Mouse (Mus musculus): Measurements from ENCODE around the gene Gdpd1.
"Not testable (repeated sequence)": the region's sequence is repeated elsewhere in the genome, so short reads cannot be mapped to it uniquely, and the experiment has no call there.

Gene Gdpd1

DNA sequence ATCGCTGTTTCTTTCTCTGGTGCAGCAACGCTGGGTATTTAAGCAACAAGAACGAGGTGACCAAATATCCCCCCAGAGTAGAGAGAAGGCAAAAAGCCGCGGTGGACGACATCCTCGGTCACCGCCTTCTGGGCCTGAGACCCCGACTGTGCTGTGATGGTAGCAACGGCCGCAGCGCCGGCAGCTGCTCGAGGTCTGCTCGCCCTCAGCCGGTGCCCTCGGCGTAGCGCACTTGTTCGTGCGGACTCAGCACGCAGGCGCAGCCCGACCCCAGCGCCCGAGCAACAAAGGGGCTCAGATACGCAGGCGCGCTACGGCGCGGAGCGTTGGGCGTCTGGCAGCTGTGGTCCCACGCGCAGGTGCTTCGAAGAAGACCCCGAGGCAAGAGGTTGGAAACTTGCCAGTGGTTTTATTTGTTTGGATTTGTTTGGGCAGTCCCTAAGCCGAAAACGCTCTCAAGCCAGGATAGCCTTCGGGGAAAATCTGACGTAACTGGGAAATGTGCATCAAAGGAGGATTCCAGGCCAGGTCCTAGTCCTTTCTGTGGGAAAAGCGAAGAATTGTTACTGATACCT lies at the start of gene Gdpd1:
Gdpd1 (minus strand) TSS at position 197 of the 575 bp plus-strand sequence.
- peak; percentile 84 for DNase-seq (ENCODE audit: low spot score)

DNA sequence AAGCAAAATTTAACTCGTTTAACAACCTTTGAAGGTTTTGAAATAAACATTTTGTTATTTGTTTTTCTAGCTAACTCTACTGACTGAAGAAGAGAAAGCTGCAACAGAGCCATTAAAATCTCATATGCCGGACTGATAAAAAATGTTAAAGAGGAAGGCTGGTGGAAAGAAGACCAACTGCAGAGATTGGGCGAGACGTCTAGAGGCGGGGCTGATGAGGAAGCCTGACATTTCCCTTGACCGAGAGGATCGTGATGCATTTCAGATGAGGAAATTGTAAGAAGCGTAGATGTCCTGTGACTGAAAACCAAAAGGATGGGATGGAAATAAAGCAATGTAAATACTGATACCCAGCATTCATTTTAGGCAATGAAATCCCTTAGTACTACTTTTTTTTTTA lies 48.0 kb upstream of the Gdpd1 start:
- no peak for DNase-seq (ENCODE audit: low spot score)

DNA sequence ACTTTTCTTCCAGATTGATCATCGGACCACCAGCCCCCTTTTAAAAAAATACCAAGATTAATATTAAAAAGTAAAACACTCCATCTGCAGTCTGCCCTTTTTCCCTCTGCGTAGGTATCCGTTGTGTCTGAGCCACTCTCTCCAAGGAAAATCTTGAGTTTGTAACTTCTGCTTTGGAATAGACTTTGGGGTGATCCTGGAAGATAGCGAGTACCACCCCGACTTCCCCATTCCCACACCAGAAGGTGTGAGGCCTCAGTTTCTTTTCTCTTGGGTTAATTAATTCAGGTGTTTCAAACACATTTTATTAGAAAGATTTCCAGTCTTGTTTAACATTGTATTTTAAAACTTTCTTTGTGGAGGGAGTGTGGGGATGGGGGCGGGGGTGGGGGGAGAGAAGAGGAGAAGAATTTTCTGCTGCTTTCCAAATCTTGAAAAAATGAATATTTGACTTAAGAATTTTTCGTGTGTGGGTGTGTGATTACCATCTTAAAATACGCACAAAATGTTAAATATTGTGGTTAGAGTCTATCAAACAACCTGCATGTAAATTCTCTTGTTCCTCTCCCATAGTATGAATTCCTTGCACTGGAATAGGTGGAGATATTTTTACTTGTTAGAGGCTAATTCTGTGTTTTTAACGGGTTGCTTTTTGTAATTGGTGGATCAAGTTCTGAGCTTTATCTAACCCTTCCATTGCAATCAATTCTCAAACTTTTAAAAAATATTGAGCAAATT lies 36.5 kb upstream of the Gdpd1 start:
- DNase-seq (ENCODE audit: low spot score): no peak

DNA sequence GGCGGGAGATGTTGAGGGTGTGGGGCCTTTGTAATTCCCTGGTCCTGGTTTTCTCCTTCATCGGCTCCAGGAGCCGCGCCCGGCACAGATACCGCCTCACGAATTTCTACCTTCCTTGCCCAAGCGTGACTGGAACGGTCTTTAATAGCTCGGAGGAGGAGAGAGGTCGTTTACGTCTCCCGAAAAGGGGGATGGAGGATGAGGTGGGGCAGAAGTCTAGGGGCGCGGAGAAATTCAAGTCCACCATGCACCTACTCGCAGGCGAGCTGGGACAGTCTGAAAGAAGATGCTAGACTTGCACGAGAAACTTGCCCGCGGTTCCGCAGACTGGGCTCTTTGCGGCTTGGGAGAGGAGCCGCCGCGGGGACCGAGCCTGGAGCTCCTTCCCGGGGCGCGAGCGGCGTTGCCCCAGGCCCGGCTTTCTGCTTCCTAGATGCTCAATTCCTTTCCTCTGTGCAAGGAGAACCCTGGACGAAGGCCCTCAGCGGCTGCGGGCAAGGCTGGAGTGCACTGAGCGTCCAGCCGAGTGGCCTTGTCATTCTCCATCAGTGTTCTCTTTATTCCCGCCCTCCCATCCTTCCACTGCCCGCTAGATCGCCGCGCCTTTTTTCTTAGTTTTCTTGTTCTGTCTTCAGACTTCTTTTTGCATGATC lies 35.8 kb upstream of the Gdpd1 start:
- peak; percentile 29 for DNase-seq (ENCODE audit: low spot score)

DNA sequence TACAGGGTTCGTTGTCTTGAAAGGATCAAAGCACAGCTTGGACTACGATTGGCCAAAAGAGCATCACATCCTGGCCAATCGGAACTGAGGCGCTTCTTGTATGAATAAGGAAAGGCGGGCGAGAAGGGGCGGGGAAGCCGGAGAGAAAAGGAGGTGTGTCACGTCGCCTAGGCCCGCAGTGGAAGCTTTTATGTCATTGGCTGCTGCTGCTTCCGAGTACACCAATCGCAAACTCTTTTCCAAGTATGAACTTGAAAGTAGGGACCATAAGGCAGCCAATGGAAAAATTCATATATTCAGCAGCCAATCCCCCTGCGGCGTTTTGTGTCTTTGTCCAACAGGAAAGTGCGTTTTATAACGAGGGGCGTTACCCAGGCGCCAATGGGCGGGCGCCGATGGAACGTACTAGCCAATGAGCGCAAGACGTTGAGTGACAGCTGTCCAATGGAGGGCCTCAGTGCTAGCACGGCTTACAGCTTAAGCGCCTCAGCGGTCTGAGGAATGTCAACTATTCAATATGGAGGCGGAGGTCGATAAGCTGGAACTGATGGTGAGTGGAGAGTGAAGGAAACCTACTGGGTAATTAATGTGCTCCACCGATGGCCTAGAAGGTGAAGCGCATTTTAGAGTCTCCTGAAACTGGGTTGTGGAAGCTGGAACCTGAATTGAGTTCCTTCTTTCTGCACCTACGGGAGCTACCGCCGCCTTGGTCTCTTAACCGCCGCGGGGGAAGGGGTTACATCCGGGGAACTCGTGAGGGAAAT lies 35.1 kb upstream of the Gdpd1 start, which contains the start of gene Ska2:
Ska2 (plus strand) TSS at position 480 of the 764 bp plus-strand sequence.
- DNase-seq (ENCODE audit: low spot score): peak; percentile 100

DNA sequence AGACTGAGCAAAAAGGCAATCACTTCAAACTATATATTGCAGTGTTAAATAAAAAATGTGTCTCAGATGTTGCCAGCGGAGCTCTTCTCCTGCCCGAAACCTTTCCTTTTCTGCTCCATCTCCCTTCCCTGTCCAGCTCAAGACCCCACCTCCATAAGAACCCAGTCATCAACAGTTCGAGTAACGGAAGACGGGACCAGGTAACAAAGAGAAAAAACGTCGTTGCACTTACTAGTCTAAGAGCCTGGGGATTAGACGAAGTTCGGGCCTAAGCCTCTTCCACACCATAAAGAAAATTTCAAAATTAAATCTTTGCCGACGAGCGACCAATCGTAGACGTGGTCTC lies 34.5 kb upstream of the Gdpd1 start, which contains the start of gene Prr11:
Prr11 (minus strand) TSS at position 300 of the 346 bp plus-strand sequence.
- DNase-seq (ENCODE audit: low spot score): no peak

DNA sequence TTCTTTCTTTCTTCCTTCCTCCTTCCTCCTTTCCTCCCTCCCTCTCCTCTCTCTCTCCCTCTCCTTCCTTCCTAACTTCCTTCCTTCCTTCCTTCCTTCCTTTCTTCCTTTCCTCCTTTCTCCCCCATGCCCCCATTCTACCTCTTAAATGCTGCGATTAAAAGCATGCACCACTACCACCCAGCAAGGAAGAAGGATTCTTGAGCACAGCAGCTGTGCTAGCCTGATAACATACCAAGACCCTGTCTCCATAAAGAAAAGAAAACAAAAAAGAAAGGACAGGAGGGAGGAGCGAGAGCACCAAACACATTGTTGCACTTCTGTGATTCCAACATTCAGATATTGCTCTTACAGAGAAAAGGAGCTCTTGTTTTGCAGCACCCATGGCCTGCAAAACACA lies 13.3 kb upstream of the Gdpd1 start:
- no peak for DNase-seq (ENCODE audit: low spot score)

DNA sequence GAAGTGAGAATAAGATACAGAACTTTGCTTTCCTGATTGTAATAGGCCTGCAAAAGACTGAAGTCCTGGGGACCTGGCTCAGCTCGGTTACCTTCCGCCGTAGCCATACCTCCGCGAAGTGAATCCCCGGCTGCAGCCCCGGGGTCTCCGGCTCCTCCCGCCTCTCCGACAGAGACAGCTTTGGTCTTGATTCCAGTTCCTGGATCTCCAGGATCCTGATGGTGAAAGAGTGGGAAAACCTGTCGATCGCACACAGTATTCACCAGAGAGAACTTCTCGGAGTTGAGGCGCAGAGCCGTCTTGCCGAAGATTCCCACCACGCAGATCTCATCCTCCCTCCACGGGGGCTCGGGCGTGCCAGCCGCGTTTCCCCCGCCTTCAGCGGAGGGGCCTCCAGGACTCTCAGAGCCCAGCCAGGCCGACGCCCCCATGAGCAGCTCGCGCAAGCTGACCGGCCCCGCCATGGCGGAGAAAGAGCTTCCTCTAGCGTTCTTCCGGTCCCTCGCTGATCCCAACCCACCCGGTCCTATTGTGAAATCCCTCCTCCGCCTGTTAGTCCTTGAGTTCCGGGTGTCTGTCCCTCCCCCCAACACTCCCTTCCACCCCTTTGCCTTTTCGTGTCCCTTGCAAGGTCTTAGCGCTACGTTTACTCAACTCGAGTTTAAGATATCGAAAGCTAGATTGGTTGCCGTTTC lies 12.6 kb upstream of the Gdpd1 start, which contains the start of gene Smg8:
Smg8 (minus strand) TSS at position 485 of the 695 bp plus-strand sequence.
- DNase-seq (ENCODE audit: low spot score): peak; percentile 81

DNA sequence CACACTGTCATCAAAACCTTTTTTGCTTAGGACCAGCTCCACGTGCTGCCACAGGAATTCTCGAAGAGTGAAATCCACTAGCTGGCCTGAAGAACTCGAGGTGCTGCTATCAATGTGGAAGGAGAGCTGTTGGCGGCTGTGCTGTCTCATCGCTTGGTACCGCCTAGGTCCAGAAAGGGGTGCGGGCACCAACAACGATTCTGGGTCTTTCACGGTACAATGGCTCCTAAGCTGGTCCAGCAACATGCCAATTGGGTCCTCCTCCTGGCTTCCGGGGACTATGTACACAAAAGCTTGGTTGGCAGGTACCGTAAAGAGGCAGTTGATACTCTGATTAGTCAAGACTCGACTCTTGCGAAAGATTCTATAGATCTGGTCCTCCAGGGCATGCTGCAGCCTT lies 11.6 kb upstream of the Gdpd1 start:
- no peak for DNase-seq (ENCODE audit: low spot score)

DNA sequence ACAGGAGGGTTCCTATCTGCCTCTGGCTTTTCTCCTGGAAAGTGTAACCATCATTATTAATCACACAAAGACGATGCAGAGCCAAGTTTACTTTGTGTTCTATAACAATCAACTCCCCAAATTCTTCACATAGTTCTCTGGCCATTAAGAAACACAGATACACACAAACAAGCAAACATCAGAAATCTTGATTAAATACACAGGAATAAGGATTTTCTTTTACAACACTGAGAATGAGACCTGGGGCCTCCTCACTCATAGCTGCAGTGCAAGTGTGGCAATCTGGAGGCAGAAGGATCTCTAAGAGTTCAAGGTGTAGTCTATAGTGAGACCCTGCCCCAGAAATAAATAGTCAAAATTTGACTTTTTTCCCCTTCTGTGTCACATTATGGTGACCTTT lies 9.8 kb upstream of the Gdpd1 start:
- no peak for DNase-seq (ENCODE audit: low spot score)

DNA sequence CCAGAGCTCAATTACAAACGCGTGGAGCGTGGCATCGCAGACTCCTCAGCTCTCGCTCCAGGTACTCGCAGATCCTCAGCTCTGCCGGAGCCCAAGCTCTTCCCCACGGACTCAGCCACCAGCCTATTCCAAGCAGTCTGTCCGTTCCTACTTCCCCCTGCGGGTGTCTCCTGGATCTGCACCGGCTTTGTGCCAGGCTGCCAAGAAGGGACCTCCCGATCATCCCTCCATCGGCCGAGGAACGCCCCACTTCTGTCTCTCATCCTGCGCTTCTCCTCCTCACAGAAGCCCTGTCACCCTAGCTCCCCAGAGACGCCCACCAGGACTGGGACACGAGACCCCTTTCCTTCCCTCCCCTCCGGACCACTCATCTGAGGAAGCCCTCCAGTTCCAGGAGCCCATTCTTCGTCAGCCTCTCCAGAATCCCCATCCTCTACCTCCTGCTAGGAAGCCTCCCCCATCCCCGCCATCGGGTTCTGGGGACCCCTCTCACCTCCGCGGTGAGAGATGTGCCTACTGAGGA lies 458 bp downstream of the Gdpd1 start:
- DNase-seq (ENCODE audit: low spot score): no peak

DNA sequence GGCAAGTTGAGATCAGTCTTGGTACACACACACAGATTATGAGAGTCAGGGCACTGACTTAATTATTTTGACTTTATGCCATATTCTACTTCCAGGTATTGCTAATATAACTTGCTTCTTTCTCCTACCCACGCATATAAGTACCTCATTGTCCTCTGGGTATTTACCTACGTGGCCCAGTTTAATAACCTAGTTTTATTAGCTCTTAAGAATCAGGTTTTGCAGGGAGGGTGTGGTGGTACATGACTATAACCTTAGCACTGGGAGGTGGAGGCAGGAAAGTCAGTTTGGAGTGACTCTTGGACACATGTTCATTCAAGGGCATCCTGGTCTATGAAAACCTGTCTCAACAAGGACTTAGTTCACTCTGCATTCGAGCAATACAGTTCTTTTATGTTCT lies 11.8 kb downstream of the Gdpd1 start:
- no peak for DNase-seq (ENCODE audit: low spot score)

DNA sequence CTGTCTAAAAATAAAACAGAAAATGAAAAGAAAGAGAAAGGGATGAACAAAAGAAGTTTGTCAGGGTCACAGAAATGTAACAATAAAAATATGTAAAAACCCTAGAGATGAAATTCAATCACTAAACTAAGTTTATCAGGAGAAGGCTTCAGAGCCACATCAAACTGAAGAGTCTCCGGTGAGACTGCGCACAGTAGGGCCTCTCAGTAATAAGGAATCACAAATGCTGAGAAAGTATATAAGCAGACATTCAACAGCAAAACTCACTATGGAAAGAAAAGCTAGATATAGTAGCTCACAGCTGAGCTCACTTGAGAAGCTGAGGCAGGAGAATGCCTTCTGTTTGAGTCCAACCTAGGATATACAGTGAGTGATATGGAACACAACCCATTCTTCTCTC lies 13.5 kb downstream of the Gdpd1 start:
- DNase-seq (ENCODE audit: low spot score): no peak

DNA sequence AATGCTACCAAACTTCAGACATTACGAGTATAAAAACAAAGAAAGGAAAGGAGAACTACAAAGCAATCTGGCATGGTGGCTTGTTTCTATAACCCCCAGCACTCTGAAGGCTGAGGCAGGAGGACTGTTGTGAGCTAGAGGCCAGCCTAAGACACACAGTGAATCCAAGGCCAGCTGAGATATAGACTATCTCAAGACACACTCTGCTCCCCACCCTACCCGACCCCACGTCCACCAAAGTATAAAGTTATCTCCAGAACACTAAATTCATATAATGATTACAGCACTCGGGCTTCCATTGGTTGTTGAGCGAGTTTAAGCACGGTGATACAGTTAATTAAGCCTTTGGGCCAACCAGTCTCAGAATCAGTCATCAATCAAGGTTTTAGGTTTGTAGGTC lies 17.6 kb downstream of the Gdpd1 start:
- DNase-seq (ENCODE audit: low spot score): peak; percentile 47

DNA sequence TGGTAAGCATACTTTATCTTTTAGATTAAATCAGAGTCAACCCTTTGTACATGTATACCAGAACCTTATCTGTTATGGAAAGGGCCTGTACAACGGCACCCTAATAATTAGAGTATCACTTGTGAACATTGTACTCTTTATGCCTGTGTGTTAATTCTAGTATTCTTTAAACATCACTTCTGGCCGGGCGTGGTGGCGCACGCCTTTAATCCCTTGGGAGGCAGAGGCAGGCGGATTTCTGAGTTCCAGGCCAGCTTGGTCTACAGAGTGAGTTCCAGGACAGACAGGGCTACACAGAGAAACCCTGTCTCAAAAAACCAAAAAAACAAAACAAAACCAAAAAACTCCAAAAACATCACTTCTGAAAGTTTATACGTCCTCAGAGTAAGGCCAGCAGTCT lies 25.0 kb downstream of the Gdpd1 start:
- DNase-seq (ENCODE audit: low spot score): not testable (repeated sequence)

DNA sequence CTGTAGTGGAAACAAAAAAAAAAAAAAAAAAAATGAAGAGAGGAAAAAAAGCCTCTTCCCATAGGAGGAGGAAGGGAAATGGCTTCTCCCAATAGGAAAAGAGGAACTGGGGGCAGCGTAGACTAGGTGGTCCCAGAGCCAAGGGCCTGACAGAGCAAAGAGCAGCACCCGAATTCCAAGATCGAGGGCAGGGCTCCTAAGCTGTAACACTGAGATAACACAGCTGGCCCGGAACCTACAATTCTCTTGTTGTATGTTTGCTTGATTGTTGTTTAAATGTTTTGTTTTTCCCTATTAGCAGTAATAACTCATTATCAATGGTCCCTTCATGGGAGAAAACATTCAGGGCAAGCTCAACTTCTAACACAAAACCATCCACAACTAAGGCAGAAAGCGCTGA lies 26.9 kb downstream of the Gdpd1 start:
- DNase-seq (ENCODE audit: low spot score): peak; percentile 39

DNA sequence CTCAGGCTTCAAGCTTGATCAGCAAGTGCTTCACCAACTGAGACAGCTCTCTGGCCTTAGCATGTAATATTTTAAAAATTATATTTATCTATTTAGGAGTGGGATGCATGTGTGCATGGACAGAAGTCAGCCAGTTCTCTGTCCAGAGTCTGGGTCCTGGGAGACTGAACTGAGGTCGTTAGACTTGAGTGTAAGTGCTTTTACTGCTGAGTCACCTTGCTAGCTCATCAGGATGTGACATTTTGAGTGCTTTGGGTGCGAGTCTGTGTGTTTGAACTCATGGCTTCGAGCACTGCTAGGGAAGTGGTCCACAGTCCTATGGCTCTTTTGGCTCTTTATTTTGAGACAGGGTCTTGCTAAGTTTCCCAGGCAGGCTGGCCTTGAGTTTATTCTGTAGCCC lies 30.8 kb downstream of the Gdpd1 start:
- no peak for DNase-seq (ENCODE audit: low spot score)

DNA sequence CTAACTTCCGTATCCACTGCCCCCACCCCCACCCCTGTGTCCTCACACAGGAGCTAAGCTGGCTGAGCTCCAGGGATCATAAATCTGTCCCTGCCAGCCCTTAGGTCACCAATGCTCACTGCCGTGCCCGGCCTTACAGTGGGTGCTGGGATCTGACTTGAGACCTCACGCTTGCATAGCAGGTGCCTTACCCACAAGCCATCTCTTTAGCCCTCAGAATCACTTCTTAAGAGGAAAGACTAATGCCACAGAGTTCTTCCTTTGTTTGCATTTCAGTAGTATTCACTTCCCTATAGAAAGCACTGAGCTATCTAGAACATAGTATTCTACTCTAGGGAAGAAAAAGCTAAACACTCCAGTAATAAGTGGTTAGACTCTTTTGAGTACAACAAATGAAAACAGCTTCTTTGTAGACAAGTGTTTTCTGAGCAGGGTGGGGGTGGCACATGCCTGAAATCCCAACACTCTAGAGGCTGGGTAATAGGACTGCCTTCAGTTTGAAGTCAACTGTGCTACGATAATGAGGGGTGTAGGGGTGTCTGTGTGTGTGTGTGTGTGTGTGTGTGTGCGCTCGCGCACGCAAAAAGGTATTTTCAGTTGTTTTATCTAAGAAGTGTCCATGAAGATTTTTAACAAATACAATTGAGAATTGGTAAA lies 34.4 kb downstream of the Gdpd1 start:
- DNase-seq (ENCODE audit: low spot score): no peak

DNA sequence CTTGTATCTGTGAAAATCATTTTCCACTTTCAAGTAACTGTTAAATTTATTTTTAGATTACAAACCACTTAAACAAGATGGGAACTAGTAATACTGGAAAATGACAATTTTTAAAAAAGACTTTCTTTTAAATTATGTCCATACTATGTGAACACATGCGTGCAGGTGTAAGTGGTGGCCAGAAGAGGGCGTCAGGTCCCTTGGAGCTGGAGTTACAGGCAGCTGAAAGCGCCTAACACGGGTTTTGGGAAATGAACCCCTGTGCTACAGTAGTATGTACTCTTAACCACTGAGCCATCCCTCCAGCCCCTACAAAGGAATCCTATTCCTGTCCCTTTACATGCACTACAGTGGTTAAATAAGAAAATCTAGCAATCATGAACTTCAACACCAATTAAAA lies 37.7 kb downstream of the Gdpd1 start:
- no peak for DNase-seq (ENCODE audit: low spot score)

DNA sequence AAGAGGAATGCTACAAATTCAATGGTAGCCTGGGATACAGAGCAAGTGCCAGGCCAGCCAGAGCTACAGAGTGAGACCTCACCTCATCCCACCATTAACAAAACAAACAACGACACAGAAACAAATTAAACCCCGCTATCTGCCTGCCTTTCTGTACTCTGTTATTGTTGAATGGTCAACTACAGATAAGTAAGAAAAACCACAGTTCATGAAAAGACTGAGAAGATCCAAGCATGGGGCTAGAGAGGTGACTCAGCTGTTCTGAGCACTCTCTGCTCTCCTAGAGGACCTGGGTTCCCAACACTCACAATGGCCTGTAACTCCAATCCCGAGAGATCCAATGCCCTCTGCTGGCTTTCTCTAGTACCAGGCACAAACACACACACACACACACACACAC lies 45.6 kb downstream of the Gdpd1 start:
- DNase-seq (ENCODE audit: low spot score): no peak
